Mouse (Mus musculus) heart, embryonic 11.5 days (tissue): ENCODE measurements around the gene Eva1c. TPM values are rescaled to one million over a fixed set of nuclear protein-coding genes. Genes with fewer than 3 reads are reported as not detected.

Experiments
- ATAC-seq: fragments of 200-750 bp; cut with Nextera tagmentation; replicated peaks from 2 replicates; pipeline ENCODE4 v1.8.0; 2017; ENCODE audit warnings: moderate library complexity; ENCODE audit not compliant: insufficient number of reproducible peaks, low FRiP score, low TSS enrichment
- H3K27ac ChIP-seq: fragments of 300-500 bp; sonication (generic); 2 replicates; pipeline ENCODE4 v1.5.1; 2014; ENCODE audit warnings: mild to moderate bottlenecking, low read depth, low read length
- H3K27me3 ChIP-seq: fragments of 300-500 bp; sonication (generic); 2 replicates; pipeline ENCODE4 v1.6.1; 2014; ENCODE audit warnings: mild to moderate bottlenecking, low read length, mixed read lengths; ENCODE audit not compliant: control insufficient read depth, insufficient read depth
- H3K36me3 ChIP-seq: fragments of 300-500 bp; sonication (generic); 2 replicates; pipeline ENCODE4 v1.6.1; 2014; ENCODE audit warnings: mild to moderate bottlenecking, low read length, moderate library complexity, mixed read lengths; ENCODE audit not compliant: control insufficient read depth, insufficient read depth
- H3K4me1 ChIP-seq: fragments of 300-500 bp; sonication (generic); 2 replicates; pipeline ENCODE4 v1.6.1; 2014; ENCODE audit warnings: low read length; ENCODE audit not compliant: control insufficient read depth, insufficient read depth
- H3K4me2 ChIP-seq: fragments of 300-500 bp; sonication (generic); 2 replicates; pipeline ENCODE4 v1.6.1; 2014; ENCODE audit warnings: mild to moderate bottlenecking, moderate library complexity
- H3K4me3 ChIP-seq: fragments of 300-500 bp; sonication (generic); 2 replicates; pipeline ENCODE4 v1.5.1; 2014; ENCODE audit warnings: low read depth, low read length
- H3K9ac ChIP-seq: fragments of 300-500 bp; sonication (generic); 2 replicates; pipeline ENCODE4 v1.6.1; 2014; ENCODE audit warnings: mild to moderate bottlenecking, low read depth, low read length, moderate library complexity
- H3K9me3 ChIP-seq: fragments of 300-500 bp; sonication (generic); replicated peaks from 2 replicates; pipeline ENCODE4 v1.6.1; 2016; ENCODE audit warnings: low read length; ENCODE audit not compliant: control insufficient read depth
- WGBS: fragments of 180-500 bp; shearing (Covaris S2); extraction: QIAGEN DNeasy Blood & Tissue Kit; methylation state at CpG from one replicate; pipeline ENCODE4 v1.1.7; 2014; ENCODE audit not compliant: insufficient replicate concordance; 5-methylcytosine and 5-hydroxymethylcytosine counted together
- polyA plus RNA-seq: library from polyadenylated mRNA; unstranded; fragments of >200 nt; fragmentation: Nextera tagmentation; extraction: Ambion mirVana; gene quantifications from 2 replicates; pipeline ENCODE4 v1.2.1, GENCODE M21; 2014

The Eva1c gene
- polyA plus RNA-seq, 1 experiment from 2014 or later: 1.9 TPM

DNA sequence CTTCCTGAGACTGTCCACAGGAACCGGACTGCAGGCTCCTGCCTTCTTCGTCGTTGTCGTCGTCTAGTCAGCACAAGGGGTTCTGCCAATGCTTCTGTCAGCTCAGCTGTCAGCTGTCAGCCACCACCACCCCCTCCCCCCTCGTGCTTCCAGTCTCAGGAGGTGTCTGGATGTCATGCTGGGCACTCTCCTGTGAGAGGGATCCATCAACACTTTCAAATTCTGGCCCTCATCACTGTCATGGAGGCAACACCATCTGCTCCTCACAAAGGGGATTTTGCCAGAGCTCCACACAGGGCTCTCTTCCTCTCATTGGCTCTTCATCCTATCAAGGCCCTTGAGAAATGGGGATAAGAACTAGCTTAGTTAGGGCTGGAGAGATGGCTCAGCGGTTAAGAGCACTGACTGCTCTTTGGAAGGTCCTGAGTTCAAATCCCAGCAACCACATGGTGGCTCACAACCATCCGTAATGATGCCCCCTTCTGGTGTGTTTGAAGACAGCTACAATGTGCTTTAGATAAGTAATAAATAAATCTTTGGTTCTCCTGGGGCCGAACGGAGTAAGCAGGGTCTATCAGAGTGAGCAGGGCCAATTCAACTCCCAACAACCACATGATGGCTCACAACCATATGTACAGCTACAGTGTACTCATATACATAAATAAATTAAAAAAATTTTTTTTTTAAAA lies 95.1 kb downstream of the Eva1c start:
- Histone ChIP-seq H3K9me3 (peaks cover 4% of the 10 kb centered on the region; the same call in 1 of the 2 replicates), H3K9ac (no peak overlapping the region), H3K4me3 (no peak overlapping the region), H3K27ac (no peak overlapping the region), H3K36me3 (no peaks in the 10 kb centered on the region), H3K4me2 (no peak overlapping the region; the same call in 1 of the 2 replicates), H3K27me3 (0 out of 2 replicates have a peak, but pooled peaks cover 3% of the 10 kb centered on the region), H3K4me1 (no peaks in the 10 kb centered on the region)
- peak; percentile 52 for ATAC-seq
- 24% methylated on average over 10 of the region's 10 CpGs for WGBS

DNA sequence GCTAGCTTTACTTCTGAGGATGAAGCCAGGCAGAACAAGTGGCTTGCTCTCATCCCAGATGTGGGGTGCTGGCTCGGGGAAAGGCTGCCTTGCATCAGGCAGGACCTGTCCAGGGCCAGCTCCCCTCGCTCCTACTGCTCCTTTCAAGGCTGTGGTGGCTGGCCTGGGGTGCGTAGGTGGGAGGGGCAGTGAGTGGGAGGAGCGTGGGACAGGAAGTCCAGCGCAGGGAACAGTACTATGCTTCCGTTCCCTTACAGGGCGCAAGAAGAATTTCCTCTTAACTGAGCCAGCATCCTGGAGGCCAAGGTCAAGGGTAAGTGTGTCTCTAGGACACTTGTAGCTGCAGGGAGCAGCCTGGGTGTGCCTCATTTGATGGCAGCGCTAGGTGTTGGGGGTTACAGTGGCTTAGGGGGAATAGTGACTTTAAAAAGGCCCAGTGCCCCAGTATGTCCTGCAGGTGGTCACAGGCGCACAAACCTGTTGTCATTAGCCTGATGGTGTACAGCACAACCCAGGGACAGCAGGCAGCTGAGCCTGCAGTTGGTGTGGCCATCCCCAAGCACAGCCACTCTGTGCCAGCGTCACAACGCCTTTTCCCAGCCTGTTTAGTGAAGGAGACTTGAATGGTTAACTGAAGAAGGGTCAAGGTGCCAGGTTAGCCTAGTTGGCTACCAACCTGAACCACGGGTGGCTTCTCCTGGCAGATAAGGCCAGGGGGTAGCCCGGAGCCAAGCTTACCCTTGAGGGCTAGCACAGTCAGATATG lies 98.3 kb downstream of the Eva1c start:
- no peaks in the 10 kb centered on the region for H3K4me1 ChIP-seq
- H3K27me3 ChIP-seq: no peaks in the 10 kb centered on the region
- no peak overlapping the region for H3K4me2 ChIP-seq
- ATAC-seq: no peak
- 77% methylated on average over 13 of the region's 13 CpGs for WGBS
- H3K36me3 ChIP-seq: no peaks in the 10 kb centered on the region
- no peak overlapping the region for H3K9ac ChIP-seq
- H3K27ac ChIP-seq: no peak overlapping the region
- peaks cover 4% of the 10 kb centered on the region; the same call in 1 of the 2 replicates for H3K9me3 ChIP-seq
- no peak overlapping the region for H3K4me3 ChIP-seq

DNA sequence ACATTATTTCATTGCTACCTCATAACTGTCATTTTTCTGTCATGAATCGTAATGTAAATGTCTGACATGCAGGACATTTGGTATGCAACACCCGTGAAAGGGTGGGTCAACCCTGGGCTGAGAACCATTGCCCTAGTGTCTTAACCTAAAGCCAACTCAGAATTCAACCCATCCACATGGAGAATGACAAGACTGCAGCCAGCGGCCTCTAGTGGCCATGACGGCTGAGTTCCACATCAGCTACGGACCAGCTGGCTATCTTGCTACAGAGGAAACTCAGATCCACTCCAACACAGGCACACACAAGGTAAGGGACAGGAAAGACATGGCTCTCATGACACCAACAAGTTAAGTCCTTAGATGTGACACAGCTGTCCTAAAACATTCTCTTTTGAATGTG lies 98.9 kb downstream of the Eva1c start:
- H3K4me1 ChIP-seq: no peaks in the 10 kb centered on the region
- no peak for ATAC-seq
- H3K36me3 ChIP-seq: no peaks in the 10 kb centered on the region
- H3K4me2 ChIP-seq: no peak overlapping the region
- H3K27ac ChIP-seq: no peak overlapping the region
- peaks cover 4% of the 10 kb centered on the region; the same call in 1 of the 2 replicates for H3K9me3 ChIP-seq
- H3K27me3 ChIP-seq: no peaks in the 10 kb centered on the region
- H3K4me3 ChIP-seq: no peak overlapping the region
- 19% methylated on average over 5 of the region's 5 CpGs for WGBS
- no peak overlapping the region for H3K9ac ChIP-seq

DNA sequence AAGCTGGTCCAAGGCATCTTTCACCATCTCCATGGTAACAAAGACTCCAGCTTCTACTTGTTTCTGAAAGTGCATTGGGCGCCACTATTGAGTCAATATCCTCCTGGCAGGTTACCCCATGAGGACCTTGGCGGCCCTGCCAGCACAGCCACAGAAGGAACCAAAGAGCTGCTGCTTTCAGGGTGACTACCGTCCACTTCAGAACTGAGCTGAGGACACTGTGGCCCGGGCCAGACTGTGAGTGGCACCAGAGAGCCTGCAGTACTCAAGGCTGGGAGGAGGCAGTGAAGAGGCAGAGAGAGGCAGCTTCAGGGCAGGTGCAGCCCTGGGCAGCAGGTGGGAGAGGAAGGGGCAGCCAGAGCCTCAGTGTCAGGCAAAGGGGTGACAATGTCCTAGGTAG lies 100.9 kb downstream of the Eva1c start:
- no peak for ATAC-seq
- Histone ChIP-seq H3K27ac (no peak overlapping the region), H3K9me3 (peaks cover under 1% of the 10 kb centered on the region; the same call in 1 of the 2 replicates), H3K36me3 (no peaks in the 10 kb centered on the region), H3K4me3 (no peak overlapping the region), H3K4me2 (no peak overlapping the region), H3K27me3 (no peaks in the 10 kb centered on the region), H3K4me1 (no peaks in the 10 kb centered on the region), H3K9ac (no peak overlapping the region)
- WGBS: 85% methylated on average over 4 of the region's 4 CpGs

DNA sequence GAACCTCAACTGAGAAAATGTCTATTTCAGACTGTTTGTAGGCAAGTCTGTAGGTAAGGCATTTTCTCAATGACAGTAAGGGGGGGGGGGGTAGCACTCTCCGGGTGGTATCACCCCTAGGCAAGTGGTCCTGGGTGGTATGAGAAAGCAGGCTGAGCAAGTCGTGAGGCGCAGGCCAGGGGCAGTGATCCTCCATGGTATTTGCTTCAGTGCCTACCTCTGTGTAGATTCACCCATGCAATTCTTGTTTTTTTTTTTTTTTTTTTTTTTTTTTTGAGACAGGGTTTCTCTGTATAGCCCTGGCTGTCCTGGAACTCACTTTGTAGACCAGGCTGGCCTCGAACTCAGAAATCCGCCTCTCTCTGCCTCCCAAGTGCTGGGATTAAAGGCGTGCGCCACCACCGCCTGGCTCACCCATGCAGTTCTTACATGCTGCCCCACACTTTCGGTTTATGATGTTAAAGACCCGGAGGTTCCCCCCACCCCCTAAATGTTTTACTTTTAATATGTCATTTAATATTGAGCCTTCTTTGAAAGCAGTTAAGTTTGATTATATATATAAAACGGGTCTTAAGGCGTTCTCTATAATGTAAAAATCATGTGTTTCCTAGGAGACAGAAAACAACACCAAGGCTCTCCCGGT lies 107.1 kb downstream of the Eva1c start:
- 29% methylated on average over 13 of the region's 13 CpGs for WGBS
- no peak for ATAC-seq
- Histone ChIP-seq H3K4me1 (no peaks in the 10 kb centered on the region), H3K27me3 (no peaks in the 10 kb centered on the region), H3K4me3 (peak overlapping the region; percentile 88), H3K27ac (peak overlapping the region; percentile 85), H3K9ac (peak overlapping the region; percentile 84), H3K4me2 (peak overlapping the region; percentile 90), H3K9me3 (no peaks in the 10 kb centered on the region), H3K36me3 (no peaks in the 10 kb centered on the region; the same call in 1 of the 2 replicates)

DNA sequence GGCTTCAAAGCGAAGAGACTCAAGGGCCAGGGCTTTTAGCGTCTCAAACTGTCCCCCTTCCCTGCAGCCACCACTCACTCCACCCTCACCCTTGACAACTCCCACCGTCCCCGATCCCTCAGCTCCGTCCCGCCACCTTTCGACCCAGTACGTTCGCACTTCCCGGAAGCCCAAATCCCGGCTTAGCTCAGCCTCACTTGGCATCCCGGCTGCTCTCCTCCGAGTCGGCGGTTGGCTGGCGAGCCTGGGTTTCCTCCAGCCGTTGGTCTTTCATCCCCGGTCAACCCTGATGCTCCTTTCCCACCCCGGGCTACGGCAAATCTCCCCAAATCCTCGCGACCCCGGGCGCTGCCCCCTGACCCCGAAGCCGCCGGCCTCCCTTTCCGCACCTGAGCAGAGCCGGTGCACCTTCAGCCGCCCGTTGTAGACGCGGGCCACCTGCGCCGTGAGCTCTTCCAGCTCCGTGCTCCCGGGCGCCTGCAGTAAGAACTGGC lies 107.7 kb downstream of the Eva1c start:
- WGBS: under 1% methylated on average over 38 of the region's 38 CpGs
- ATAC-seq: peak; percentile 50; the same call in 1 of the 2 replicates

DNA sequence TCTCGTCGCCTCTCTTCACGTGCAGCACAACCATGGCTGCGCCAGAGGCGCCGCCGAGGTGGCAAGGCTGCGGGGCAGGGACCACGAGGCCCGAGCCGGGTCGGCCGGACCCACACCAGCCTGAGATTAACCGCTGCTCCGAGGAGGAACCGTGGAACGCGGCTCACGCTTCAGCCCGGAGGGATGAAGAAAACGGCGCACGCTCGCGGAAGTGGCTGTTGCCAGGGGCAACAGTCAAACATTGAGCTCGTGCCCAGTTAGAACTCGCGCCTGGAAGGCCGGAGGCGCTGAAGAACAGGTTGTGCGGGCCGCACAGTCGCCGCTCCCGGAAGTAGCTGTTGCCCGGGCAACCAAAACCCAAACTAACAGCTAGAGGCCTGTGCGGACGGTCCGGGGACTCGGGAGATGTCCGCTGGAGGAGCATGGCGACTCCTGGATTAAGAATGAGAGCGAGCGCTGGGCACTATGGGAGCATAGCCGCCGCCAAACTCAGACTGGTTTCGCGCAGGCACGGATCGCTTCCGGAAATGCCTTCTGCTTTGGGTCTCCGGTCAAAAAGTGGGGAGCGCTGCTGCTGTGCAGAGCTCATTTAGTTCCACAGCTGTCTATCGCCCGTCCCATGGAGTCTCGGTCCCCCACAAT lies 108.3 kb downstream of the Eva1c start, which contains the start of gene Cfap298:
TSS of gene Cfap298 (minus strand) at position 428 of the 642 bp plus-strand sequence.
- no peaks in the 10 kb centered on the region for H3K4me1 ChIP-seq
- no peaks in the 10 kb centered on the region for H3K9me3 ChIP-seq
- H3K4me2 ChIP-seq: peak within 1 kb of the TSS; percentile 90
- peak within 1 kb of the TSS; percentile 88 for H3K4me3 ChIP-seq
- H3K27me3 ChIP-seq: no peaks in the 10 kb centered on the region
- WGBS: under 1% methylated on average over 56 of the region's 56 CpGs
- H3K36me3 ChIP-seq: no peaks in the 10 kb centered on the region; the same call in 1 of the 2 replicates
- ATAC-seq: peak; percentile 92
- peak within 1 kb of the TSS; percentile 84 for H3K9ac ChIP-seq
- peak within 1 kb of the TSS; percentile 85 for H3K27ac ChIP-seq

More for the DNA sequence above, 107.7 kb downstream of the Eva1c start:
- peak overlapping the region; percentile 88 for H3K4me3 ChIP-seq
- no peaks in the 10 kb centered on the region for H3K27me3 ChIP-seq
- H3K4me1 ChIP-seq: no peaks in the 10 kb centered on the region
- H3K9ac ChIP-seq: peak overlapping the region; percentile 84
- H3K9me3 ChIP-seq: no peaks in the 10 kb centered on the region
- H3K4me2 ChIP-seq: peak overlapping the region; percentile 90
- peak overlapping the region; percentile 85 for H3K27ac ChIP-seq
- no peaks in the 10 kb centered on the region; the same call in 1 of the 2 replicates for H3K36me3 ChIP-seq

DNA sequence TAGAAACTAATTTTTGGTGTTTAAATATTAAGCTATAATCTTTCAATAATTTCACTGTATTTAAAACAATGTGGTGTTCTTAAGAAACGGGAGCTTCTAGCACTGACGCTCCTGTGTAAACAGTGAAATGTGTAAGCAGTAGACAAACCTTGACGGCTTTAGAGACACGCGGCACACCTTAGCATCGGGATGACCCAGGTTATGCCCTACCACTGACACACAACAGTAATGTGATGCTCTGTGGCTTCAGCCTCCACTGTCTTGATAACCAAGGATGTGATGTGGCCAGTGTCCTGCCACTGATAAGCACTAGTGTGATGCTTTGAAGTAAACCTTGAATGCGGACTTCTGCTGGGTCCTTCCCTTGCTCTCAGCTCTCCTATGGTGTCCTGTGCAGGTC lies 114.7 kb downstream of the Eva1c start:
- H3K27me3 ChIP-seq: no peaks in the 10 kb centered on the region
- no peak overlapping the region for H3K4me2 ChIP-seq
- 87% methylated on average over 7 of the region's 7 CpGs for WGBS
- H3K4me1 ChIP-seq: no peaks in the 10 kb centered on the region
- no peak for ATAC-seq
- H3K4me3 ChIP-seq: no peak overlapping the region
- peaks cover 3% of the 10 kb centered on the region; the same call in 1 of the 2 replicates for H3K36me3 ChIP-seq
- no peak overlapping the region for H3K27ac ChIP-seq
- no peaks in the 10 kb centered on the region for H3K9me3 ChIP-seq
- no peak overlapping the region for H3K9ac ChIP-seq
